Mouse (Mus musculus) ES-E14 (cell line): ENCODE data around the gene Nrn1l. TPM values are rescaled to one million over a fixed set of nuclear protein-coding genes. Genes with fewer than 3 reads are reported as not detected.

Source experiments
- DNase-seq: peaks from one replicate; pipeline ENCODE4 v3.0.0-alpha.2; 2013; ENCODE audit warnings: low read depth, low spot score
- H3K27ac ChIP-seq: 2 replicates; pipeline ENCODE4 v1.5.1; 2012; ENCODE audit warnings: low read depth, mild to moderate bottlenecking, low read length, moderate library complexity, mixed read lengths; ENCODE audit not compliant: poor library complexity, insufficient read depth, severe bottlenecking
- H3K36me3 ChIP-seq: 2 replicates; pipeline ENCODE4 v1.6.1; 2012; ENCODE audit warnings: mild to moderate bottlenecking, low read length, moderate library complexity, mixed read lengths; ENCODE audit not compliant: control insufficient read depth, poor library complexity, insufficient read depth, severe bottlenecking
- H3K4me1 ChIP-seq, 2 experiments: fragments of 150-350 bp in 1 of 2; sonication (generic) in 1 of 2; 2 replicates each; pipeline ENCODE4 v1.6.1; 2012; ENCODE audit warnings: low read length in 2 of 2, mild to moderate bottlenecking in 1 of 2, mixed read lengths in 1 of 2; ENCODE audit not compliant: control insufficient read depth in 2 of 2, insufficient read depth in 2 of 2, poor library complexity in 1 of 2
- H3K4me3 ChIP-seq, 2 experiments: fragments of 150-350 bp in 1 of 2; sonication (generic) in 1 of 2; 2 replicates each; pipeline ENCODE4 v1.5.1; 2012; ENCODE audit warnings: low read length in 2 of 2, low read depth in 1 of 2, mild to moderate bottlenecking in 1 of 2, mixed read lengths in 1 of 2; ENCODE audit not compliant: insufficient read depth in 1 of 2, poor library complexity in 1 of 2, severe bottlenecking in 1 of 2
- H3K9ac ChIP-seq: 2 replicates; pipeline ENCODE4 v1.6.1; 2012; ENCODE audit warnings: low read depth, mild to moderate bottlenecking, low read length, mixed read lengths; ENCODE audit not compliant: poor library complexity, insufficient read depth, severe bottlenecking
- H3K9me3 ChIP-seq: fragments of 150-350 bp; sonication (generic); 2 replicates; pipeline ENCODE4 v1.6.1; 2012; ENCODE audit warnings: low read depth, mild to moderate bottlenecking, low read length; ENCODE audit not compliant: control insufficient read depth, insufficient read depth
- CHD2 ChIP-seq: IDR thresholded peaks from 2 replicates; pipeline ENCODE4 v1.6.1; 2014; ENCODE audit warnings: mild to moderate bottlenecking, low read depth, low read length, inconsistent platforms
- HCFC1 ChIP-seq: IDR thresholded peaks from 2 replicates; pipeline ENCODE4 v1.6.1; 2012; ENCODE audit warnings: low read length, inconsistent platforms, borderline replicate concordance; ENCODE audit not compliant: insufficient read depth
- MAFK ChIP-seq: IDR thresholded peaks from 2 replicates; pipeline ENCODE4 v1.6.1; 2014; ENCODE audit warnings: mild to moderate bottlenecking, low read depth, low read length, inconsistent platforms; ENCODE audit not compliant: insufficient read depth
- ZC3H11A ChIP-seq: IDR thresholded peaks from 2 replicates; pipeline ENCODE4 v1.6.1; 2012; ENCODE audit warnings: low read depth, mild to moderate bottlenecking, inconsistent platforms, low read length, borderline replicate concordance
- ZNF384 ChIP-seq: IDR thresholded peaks from 2 replicates; pipeline ENCODE4 v1.6.1; 2012; ENCODE audit warnings: low read depth, low read length, inconsistent platforms
- in situ Hi-C, 2 experiments: fragments of 600-800 bp; cut with MboI; formaldehyde crosslinking; loops; one replicate each; pipeline ENCODE4 v1.15.1; 2025; ENCODE audit warnings: low sequenced_read_pairs in 2 of 2, inconsistent platforms in 1 of 2; ENCODE audit not compliant: unreplicated experiment in 2 of 2
- total RNA-seq: library from RNA; depleted of rRNA; stranded (reverse); fragments of 300-350 nt; gene quantifications from 2 replicates; pipeline ENCODE4 v1.2.3, GENCODE M21; 2012

Nrn1l gene
- total RNA-seq, 1 experiment = 2.1 TPM

GRCm38 (mm10) chr8:105880754-105881520 lies 12.4 kb upstream of the Nrn1l start, which contains the start of gene Edc4:
Gene Edc4, plus strand, starts transcription at chr8:105880881.
- H3K27ac ChIP-seq = no peak within 1 kb of the TSS
- peaks cover 27% of the 10 kb centered on the region for H3K36me3 ChIP-seq
- H3K9me3 ChIP-seq = no peaks in the 10 kb centered on the region
- H3K4me1 ChIP-seq = peaks cover 4 to 6% of the 10 kb centered on the region in 2 experiments; a peak in 2 of 4 replicates
- DNase-seq = peak; percentile 81
- H3K4me3 ChIP-seq = peak within 1 kb of the TSS; percentile 80 to 86
- in situ Hi-C loops = no loop called here
- TF ChIP-seq CHD2 = no peak
- TF ChIP-seq HCFC1 = peak; percentile 88
- TF ChIP-seq MAFK = no peak
- peak within 1 kb of the TSS; percentile 88 for H3K9ac ChIP-seq

DNA sequence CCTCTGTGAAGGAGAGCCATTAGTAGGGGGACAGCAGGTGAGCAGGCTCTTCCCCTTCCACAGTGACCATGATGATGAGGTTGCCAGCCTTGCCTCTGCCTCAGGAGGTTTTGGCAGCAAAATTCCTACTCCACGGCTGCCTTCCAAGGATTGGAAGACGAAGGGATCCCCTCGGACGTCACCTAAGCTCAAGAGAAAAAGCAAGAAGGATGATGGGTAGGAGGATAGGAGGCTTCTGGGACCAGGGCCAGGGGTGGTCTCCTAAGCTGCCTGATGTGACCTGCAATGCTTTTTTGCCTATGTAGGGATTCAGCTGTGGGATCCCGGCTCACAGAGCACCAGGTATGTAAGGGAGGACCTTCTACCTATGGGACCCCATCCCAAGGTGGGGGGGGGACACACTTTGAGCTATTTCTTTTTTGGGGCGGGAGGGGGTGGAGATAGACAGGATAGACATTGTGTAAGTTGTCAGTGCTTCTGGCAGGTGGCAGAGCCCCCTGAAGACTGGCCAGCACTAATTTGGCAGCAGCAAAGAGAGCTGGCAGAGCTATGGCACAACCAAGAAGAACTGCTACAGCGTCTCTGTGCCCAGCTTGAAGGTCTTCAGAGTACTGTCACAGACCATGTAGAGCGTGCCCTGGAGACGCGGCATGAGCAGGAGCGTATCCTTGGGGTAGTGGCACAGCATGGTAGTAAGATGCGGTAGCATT lies 3.5 kb upstream of the Nrn1l start:
- Histone ChIP-seq H3K36me3 (peaks cover 65% of the 10 kb centered on the region), H3K27ac (no peak overlapping the region), H3K9ac (no peak overlapping the region), H3K9me3 (no peaks in the 10 kb centered on the region), H3K4me3 (no peak overlapping the region), H3K4me1 (peaks cover 0 to 10% of the 10 kb centered on the region in 2 experiments; a peak in 1 of 4 replicates)
- in situ Hi-C loops = no loop called here
- no peak for DNase-seq
- TF ChIP-seq ZC3H11A = no peak
- TF ChIP-seq CHD2 = no peak
- no peak for TF ChIP-seq HCFC1
- no peak for TF ChIP-seq ZNF384
- TF ChIP-seq MAFK = no peak

- H3K4me3 ChIP-seq = no peak overlapping the region
- no peak for TF ChIP-seq HCFC1
- no peak for TF ChIP-seq ZC3H11A
- no peak for TF ChIP-seq ZNF384
- H3K9ac ChIP-seq = no peak overlapping the region
- H3K36me3 ChIP-seq = peaks cover 59% of the 10 kb centered on the region
- H3K4me1 ChIP-seq = peaks cover 0 to 10% of the 10 kb centered on the region in 2 experiments; a peak in 1 of 4 replicates
- H3K9me3 ChIP-seq = no peaks in the 10 kb centered on the region
- in situ Hi-C loops = no loop called here
- no peak overlapping the region for H3K27ac ChIP-seq
- no peak for DNase-seq
Observed at GRCm38 (mm10) chr8:105890870-105891269, 2.5 kb upstream of the Nrn1l start.

- TF ChIP-seq MAFK (no peak), CHD2 (no peak), ZNF384 (no peak), HCFC1 (no peak), ZC3H11A (no peak)
- Histone ChIP-seq H3K27ac (no peak overlapping the region), H3K4me3 (no peak overlapping the region), H3K36me3 (peaks cover 43% of the 10 kb centered on the region), H3K9me3 (no peaks in the 10 kb centered on the region), H3K4me1 (peaks cover 0 to 10% of the 10 kb centered on the region in 2 experiments; a peak in 1 of 4 replicates), H3K9ac (no peak overlapping the region)
- peak; percentile 27 for DNase-seq
- in situ Hi-C loops = no loop called here
Observed at GRCm38 (mm10) chr8:105892432-105892831, 935 bp upstream of the Nrn1l start.
